Mouse (Mus musculus) c-Kit-positive CD71-positive TER-119-positive erythroid progenitor cells, embryonic 14.5 days (primary cell): ENCODE data around the gene Phldb3.

Source experiments
- DNase-seq: peaks from one replicate; pipeline ENCODE4 v3.0.0-alpha.2; 2013; ENCODE audit warnings: low spot score

Phldb3 gene

DNA sequence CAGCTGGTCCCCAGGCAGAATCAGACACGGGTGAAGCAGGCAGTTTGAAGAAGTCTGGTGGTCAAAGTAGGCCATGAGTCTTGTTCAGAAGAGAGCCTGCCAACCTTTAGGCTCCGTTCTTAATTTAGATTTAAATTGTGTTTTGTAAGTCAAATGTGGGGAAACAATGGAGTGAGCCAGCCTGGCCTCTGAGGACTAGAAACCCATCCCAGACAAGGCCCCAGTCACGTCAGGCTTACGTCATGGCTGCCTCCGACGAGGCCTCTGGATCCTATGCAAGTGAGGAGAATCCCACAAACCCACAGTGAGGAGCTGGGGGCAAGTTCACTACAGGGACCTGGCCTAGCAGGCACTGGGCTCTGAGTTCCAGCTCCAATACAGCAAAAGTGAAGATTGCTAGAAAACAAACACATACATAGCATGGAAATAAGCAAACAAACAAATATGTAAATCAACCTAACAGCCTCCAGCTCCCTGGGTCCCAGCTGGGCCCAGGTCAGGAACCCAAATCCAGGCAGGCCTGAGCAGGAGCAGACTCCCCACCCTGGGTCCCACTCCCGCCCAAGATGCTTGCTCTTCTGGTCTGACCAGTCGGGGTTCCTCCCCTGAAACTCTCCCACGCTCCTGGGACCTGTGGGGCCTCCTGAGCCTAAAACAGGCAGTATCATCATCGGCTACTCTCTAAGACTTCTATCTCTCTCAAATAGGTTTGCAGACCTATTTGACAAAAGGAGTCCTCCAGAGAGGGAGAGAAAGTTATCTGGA, 19.7 kb downstream of the Phldb3 start:
- DNase-seq = no peak

DNA sequence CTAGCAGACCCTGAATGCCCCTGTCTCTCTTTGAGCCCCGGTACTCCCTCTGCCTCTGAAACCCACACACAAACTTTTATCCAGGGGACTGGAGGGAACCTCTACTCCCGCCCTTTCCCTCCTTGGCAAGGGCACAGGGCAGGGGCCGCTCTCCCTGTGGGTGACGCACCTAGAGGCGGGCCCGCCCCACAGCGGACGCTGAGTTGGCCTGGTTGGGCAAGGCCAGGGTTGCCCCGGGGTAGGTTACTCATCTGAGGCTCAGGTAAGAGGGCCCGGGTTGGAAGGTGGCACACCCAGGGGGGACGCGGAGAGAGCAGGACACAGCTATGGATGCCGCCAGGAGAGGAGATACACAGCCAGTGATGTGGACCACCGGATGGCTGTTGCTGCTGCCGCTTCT, 25.7 kb downstream of the Phldb3 start, which contains the start of gene Lypd3:
TSS of gene Lypd3 (plus strand) at position 287 of the 400 bp plus-strand sequence.
- no peak for DNase-seq

DNA sequence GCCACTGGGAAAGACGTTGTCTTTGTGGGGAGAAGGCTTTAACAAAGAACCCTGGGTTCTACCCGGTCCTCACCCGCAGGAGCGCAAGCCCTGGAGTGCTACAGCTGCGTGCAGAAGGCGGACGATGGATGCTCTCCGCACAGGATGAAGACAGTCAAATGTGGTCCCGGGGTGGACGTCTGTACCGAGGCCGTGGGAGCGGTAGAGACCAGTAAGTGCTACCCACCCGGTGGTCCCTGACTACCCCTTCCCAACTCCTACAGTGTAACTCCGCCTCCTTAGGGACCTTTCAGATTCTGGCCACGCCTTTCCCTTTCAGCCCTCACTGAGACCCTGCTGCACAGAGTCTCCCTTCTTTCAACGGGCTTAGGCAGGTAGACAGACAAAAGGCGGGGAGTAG, 26.5 kb downstream of the Phldb3 start:
- DNase-seq = no peak

DNA sequence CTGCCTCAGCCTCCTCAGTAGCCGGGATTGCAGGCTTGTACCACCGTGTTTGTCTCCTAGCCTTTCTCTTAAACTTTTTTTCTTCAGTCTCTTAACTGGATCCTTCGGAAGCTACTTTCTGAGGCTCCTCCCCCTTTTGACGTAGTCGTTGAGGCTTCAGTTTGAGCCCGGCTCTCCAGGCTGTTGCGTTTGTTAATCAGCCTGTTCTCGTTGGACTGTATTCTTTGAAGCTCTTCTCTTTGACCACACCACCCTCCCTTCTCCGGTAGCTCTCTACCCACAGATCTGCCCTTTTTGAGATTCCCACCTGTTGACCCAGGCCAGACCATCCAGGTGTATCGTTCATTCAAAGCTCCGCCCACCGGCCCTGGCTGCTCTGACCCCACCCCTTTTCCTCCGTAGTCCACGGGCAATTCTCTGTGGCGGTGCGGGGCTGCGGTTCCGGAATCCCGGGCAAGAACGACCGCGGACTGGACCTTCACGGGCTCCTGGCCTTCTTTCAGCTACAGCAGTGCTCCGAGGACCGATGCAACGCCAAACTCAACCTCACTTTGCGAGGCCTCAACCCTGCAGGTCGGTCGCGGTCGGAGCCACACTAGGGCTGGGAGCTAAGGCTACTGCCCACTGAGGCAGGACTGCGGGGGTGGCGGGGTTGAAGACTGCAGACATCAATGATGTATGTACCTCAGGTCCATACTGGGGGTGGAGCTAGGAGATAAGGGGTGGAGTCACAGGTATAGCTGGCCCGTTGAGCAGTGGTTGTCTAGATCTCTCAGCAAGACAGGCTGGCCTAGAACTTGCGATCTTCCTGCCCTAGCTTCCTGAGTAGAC, 27.7 kb downstream of the Phldb3 start:
- peak; percentile 51 for DNase-seq

DNA sequence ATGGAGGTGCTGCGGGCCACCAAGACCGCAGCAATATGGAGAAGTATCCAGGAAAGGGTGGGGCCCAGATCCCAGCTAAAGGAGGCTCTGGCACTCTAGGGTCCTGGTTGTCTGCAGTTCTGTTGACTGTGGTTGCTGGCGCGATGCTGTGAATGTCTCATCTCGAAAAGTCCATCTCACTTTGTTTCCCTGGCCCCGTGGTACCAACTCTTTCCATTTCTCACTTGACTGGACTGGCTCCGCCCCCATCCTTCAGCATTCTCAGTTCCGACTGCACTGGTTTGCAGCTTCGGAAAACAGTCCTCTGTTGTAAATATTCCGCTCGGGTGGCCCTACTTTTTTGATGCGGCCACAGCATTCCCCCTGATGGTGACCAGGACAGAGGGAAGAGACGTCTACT, 29.9 kb downstream of the Phldb3 start:
- DNase-seq = no peak

DNA sequence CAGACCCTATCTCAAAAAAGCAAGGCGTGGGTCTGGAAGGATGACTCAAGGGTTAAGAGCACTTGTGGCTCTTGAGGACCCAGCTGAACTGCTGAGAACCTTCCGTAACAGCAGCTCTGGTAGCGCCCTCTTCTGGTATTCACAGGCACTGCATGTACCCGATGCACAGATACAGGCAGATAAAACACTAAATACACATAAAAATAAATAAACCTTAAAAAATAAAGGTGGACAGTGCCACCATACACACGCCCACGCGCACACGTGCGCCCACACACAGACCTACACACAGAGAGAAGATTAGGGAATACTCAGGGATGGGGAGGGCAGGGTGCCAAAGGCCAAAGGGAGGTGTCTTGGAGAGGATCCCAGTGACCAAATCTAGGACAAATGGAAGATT, 31.9 kb downstream of the Phldb3 start:
- DNase-seq = peak; percentile 59

DNA sequence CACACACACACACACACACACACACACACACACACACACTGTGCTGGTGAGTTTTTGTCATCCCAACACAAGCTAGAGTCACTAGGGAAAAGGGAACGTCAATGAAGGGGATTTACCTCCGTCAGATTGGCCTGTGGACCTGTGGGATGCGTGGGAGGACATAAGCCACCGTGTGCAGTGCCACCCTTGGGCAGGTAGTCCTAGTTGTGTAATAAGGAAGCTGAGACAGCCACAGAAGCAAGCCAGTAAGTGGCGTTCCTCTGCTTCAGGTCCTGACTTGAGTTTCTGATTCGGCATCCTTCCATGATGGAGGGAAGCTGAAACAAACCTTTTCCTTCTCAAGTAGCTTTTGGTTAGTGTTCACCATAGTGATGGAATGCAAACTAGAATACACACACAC, 33.9 kb downstream of the Phldb3 start:
- DNase-seq = no peak

DNA sequence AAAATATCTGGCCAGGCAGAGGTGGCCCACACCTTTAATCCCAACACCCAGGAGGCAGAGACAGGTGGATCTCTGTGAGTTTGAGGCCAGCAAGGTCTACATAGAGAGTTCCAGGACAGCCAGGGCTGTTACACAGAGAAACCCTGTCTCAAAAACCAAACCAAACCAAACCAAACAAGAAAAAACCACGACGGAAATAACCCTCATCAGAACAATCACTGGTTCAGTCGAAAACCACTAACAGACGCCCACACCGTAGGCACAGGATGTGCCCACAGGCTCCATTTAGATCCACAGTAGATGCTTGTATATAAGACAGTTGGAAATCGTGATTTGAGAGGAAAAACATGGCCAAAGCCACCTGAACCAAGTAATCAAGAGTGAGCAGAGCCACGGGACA, 34.4 kb downstream of the Phldb3 start:
- DNase-seq = no peak

DNA sequence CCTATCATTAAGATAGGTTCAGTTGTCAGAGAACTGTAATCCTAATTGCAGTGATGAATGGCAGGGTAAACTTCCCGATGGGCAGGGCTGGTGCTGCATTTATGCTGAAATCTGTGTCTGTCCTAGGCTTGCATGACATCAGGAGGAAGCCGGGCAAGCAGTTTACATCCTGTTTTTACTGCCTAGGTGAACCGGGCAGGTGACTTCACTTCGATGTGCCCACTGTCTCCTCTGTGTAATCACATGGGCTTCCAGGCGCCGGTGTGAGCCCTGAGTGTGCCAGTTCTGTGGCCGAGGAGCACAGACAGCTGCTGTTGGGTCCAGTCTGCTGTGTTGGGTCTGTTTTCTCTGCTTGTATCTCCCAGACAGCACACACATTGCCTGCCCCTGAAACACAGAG, 35.9 kb downstream of the Phldb3 start:
- no peak for DNase-seq

DNA sequence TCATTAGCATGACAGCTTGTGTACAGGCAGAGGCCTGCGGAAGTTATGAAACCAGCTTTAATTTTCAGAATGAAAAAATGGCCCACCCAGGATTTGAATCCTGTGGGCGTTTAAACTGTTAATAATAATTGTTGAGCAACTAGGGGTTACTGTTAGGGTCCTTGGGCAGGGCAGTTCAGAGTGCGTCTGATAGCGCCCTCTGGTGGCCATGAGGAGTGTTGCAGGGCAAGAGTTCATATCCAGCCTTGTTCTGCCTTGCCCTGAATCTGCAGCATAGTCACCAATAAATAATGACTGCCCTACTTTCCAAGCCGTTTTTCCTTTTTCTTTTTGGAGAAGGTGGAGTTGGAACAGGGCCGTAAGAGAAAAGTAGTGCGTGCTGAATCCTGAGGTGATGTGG, 43.1 kb downstream of the Phldb3 start:
- DNase-seq = peak; percentile 53

DNA sequence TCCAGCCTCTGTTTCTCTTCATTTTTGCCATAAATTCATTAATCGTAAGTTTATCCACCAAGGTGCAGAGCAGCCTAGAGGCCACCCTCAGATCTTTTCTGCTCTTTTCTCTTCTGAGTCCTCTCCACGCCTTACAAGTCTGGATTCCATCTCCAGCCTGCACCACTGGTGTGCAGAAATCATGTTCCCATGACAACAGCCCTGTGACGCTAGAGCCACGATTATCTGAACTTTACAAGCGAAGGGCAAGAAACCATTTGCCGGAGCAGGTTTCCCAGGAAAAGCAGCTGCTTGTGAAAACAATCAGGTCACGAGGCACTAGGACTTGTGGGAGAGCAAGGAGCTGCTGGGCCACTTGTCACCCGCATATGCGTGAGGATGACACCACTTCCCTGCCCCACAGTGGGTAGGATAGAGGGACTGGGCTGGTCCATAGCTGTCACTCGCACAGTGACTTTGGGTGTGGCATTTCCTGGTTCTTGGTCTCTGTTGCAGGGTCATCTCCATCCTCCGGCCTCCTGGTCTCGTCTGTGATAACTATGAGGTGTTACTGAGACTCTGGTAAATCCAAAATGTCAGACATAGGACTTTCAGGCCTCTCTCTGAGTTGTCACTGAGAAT, 49.3 kb downstream of the Phldb3 start:
- no peak for DNase-seq

DNA sequence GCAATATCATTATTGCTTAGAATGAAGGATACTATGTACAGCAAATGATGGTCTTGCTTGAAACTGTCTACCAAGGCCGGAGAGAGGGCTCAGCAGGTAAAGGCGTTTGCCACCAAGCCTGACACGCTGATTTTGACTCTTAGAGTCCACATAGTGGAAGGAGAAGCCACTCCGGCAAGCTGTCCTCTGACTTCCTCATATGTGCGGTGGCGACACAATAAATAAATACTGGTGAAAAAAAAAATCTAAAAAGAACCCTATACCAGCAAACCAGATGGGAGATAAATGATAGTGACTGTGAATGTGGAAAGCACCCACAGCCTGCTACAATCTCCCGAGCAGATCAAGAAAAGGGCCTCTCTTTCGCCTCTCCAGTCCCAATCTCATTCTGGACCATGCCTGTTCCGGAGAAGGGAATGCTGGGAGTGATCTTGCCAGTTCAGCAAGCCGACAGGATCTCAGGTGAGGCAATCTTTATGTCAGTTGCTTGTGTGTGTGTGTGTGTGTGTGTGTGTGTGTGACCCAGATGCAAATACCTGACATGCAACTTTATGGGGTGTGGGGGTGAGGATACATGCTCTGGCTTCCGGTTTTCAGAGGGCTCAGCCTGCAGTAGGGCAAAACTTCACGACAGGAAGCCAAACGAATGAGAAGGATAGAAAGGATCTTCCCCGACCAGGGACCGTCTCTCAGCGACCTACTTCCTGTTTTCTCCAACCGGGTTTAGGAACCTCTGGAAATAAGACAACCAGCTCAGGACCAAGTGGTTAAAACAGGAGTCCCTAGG, 50.7 kb downstream of the Phldb3 start:
- DNase-seq = no peak

DNA sequence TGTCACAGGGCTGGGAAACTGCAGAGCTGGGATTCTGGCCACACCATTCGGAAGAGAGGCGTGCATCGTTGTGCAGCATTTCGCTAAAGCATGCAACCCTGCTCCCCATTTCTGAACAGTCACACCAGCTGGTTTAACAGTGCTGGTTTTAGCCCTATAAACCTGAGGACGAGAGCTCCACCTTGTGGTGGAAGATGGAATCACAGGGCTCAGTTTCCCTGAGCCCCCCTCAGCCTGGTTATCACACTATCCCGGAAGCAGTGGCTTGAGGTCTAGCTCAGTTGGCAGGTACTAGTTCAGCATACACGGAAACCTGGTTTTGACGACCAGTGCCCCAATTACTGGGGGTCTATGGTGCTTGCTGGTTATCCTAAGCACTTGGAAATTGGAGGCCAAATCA, 52.0 kb downstream of the Phldb3 start:
- peak; percentile 71 for DNase-seq

DNA sequence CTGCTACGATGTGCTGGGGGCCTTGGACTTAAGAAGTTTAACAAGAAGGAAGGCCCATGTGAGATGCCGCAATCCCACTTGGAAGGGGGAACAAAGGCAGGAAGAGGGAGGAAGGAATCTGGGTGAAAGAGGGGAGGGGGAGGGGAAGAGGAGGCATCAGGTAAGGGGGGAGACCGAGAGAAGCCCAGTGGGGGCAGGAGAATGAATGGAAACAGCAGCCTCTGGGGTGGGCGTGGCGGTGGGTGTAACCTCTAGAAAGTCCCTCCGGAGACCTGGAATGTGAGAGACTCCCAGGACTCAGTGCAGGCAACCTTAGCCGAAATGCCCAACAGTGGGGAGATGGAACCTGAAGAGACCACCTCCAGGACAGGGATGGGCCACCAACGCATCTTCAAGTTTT, 53.7 kb downstream of the Phldb3 start:
- no peak for DNase-seq

DNA sequence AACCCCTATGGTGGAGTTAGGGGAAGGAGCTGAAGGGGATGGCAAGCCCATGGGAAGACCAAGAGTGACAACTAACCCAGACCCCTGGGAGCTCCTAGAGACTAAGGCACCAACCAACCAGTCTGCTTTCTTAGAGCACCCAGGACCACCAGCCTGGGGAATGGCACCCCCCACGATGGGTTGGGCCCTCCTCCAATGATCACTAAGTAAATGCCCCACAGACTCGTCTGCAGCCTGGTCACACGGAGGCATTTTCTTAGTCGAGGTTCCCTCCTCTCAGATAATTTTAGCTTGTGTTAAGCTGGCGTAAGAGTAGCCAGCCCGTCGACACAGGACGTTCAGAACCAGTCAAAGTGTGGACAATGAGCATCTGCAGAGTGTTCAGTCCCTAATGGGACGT, 54.4 kb downstream of the Phldb3 start:
- DNase-seq = no peak

DNA sequence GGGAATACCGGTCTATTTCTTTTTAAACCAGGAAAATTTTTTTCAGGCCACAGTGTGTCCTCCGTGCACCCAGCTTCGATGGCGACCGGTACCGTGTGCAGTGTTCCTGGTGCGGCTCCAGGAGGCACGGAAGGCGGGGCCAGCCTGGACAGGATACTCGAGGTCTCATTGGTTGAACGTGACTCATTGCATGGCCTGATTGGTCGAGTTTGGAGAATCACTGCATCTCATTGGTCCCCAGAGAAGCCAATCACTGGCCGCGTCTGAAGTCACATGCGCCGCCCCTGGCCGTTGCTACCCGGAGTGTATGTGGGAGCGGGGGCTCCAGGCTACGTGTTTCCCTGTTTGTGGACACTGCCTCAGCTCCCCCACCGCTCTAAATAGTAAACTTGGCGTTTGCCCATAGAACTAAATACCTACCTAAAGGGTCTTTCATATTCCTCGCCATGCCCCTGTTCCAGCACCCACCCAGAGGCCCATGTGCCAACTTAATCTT, 61.4 kb downstream of the Phldb3 start:
- DNase-seq = no peak

DNA sequence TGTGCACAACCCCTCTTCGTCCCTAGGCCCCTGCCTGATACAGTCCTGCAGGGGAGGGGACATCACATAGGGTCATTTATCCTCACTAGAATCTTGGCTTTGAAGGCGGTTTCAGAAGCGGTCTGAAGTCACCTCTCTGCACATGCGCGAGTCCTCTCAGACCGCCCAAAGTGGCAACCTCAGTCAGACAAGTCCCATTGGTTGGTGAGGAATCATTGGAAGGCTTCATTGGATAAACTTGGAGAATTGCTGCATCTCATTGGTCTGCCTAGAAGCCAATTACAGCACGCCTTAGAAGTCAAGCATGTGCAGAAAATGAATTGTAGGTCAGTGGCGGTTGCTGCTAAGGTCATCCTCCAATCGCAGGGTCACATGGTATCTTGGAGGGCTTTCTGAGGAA, 66.0 kb downstream of the Phldb3 start, which contains the start of gene Tex101:
TSS of gene Tex101 (minus strand) at position 101 of the 400 bp plus-strand sequence.
- DNase-seq = no peak
